Mouse (Mus musculus) liver, adult 2 months (tissue): ENCODE measurements at regions not wholly inside any gene's neighbourhood (a gene's known extent, or its start where the extent isn't known, plus 50 kb on each side); places are given as distances from the start of the nearest gene placed in this dataset.

ENCODE experiments used
- CTCF ChIP-seq: fragments of 200-500 bp; IDR thresholded peaks from 2 replicates; pipeline ENCODE4 v1.5.1; 2011; ENCODE audit warnings: low read depth, low read length, control low read depth
- POLR2A ChIP-seq: fragments of 200-500 bp; IDR thresholded peaks from 2 replicates; pipeline ENCODE4 v1.6.1; 2011; ENCODE audit warnings: low read length, control low read depth; ENCODE audit not compliant: insufficient read depth; ENCODE audit errors: extremely low read depth

- TF ChIP-seq POLR2A (no peak), CTCF (no peak)
Measured at GRCm38 (mm10) chr11:19523853-19524487, 400.2 kb upstream of the Spred2 start.
